Mouse (Mus musculus) heart, adult 2 months (tissue): ENCODE measurements around the gene Cenpo.

Experiments
- CTCF ChIP-seq: fragments of 200-600 bp; IDR thresholded peaks from 2 replicates; pipeline ENCODE4 v1.8.1; 2022; ENCODE audit warnings: antibody characterized with exemption, mild to moderate bottlenecking, moderate library complexity
- EP300 ChIP-seq: fragments of 200-500 bp; IDR thresholded peaks from 2 replicates; pipeline ENCODE4 v1.6.1; 2011; ENCODE audit warnings: low read depth, low read length, control low read depth; ENCODE audit not compliant: insufficient read depth
- POLR2A ChIP-seq: fragments of 200-500 bp; IDR thresholded peaks from 2 replicates; pipeline ENCODE4 v1.6.1; 2011; ENCODE audit warnings: mild to moderate bottlenecking, low read depth, low read length, control low read depth; ENCODE audit not compliant: insufficient read depth

DNA sequence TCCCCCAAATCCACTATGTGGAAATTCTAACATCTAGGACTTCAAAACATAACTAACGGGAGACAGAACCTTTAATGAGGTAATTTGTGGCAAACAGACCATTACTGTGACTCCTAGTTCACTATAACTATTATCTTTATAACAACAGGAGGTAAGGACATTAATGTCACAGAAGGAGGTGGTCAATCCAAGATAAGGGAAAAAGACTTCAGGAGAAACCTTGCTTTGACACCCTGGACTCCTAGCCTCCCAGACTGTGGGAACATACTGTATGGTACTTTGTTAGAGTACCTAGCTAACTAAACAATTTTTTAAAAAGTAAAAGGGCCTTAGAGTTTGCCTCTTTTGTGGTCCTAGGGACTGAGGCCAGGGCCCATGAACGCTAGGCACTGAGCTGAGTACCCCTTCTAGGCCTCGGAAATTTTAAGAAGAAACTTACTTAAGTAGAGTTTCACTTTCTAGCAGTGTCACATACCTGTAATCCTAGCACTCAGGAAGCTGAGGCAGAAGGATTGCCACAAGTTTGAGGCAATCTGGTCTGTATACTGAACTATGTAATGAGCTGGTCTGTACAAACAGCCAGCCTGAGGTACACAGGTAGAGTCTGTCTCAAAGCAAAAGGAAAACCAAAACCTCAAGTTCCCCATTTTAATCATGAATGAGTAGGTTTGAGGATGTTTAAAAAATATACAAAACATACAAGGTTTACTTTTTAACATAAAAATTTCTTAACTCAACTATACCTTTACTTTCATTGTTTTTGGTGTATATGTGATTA, 45.1 kb upstream of the Cenpo start:
- no peak for TF ChIP-seq EP300
- TF ChIP-seq CTCF = no peak
- TF ChIP-seq POLR2A = no peak
